Mouse (Mus musculus) forebrain, embryonic 13.5 days (tissue): ENCODE measurements around the gene Mms19. TPM values are rescaled to one million over a fixed set of nuclear protein-coding genes. Genes with fewer than 3 reads are reported as not detected.

Source experiments
- ATAC-seq: fragments of 200-750 bp; cut with Nextera tagmentation; 2 replicates; pipeline ENCODE4 v1.8.0; 2017
- H3K27ac ChIP-seq: fragments of 300-500 bp; sonication (generic); 2 replicates; pipeline ENCODE4 v1.5.1; 2015; ENCODE audit warnings: inconsistent platforms, mild to moderate bottlenecking, moderate library complexity
- H3K27me3 ChIP-seq: fragments of 300-500 bp; sonication (generic); 2 replicates; pipeline ENCODE4 v1.6.1; 2015; ENCODE audit warnings: mild to moderate bottlenecking, inconsistent platforms
- H3K36me3 ChIP-seq: fragments of 300-500 bp; sonication (generic); 2 replicates; pipeline ENCODE4 v1.6.1; 2015; ENCODE audit warnings: mild to moderate bottlenecking, inconsistent platforms; ENCODE audit not compliant: poor library complexity, severe bottlenecking
- H3K4me1 ChIP-seq: fragments of 300-500 bp; sonication (generic); 2 replicates; pipeline ENCODE4 v1.6.1; 2015; ENCODE audit warnings: inconsistent platforms
- H3K4me2 ChIP-seq: fragments of 300-500 bp; sonication (generic); 2 replicates; pipeline ENCODE4 v1.6.1; 2015; ENCODE audit warnings: inconsistent platforms, mild to moderate bottlenecking, moderate library complexity
- H3K4me3 ChIP-seq: fragments of 300-500 bp; sonication (generic); 2 replicates; pipeline ENCODE4 v1.5.1; 2015; ENCODE audit warnings: mild to moderate bottlenecking, inconsistent platforms
- H3K9ac ChIP-seq: fragments of 300-500 bp; sonication (generic); 2 replicates; pipeline ENCODE4 v1.6.1; 2015; ENCODE audit warnings: mild to moderate bottlenecking, inconsistent platforms
- H3K9me3 ChIP-seq: fragments of 300-500 bp; sonication (generic); replicated peaks from 2 replicates; pipeline ENCODE4 v1.6.1; 2016; ENCODE audit warnings: inconsistent platforms
- WGBS: fragments of 180-500 bp; shearing (Covaris S2); methylation state at CpG from one replicate; pipeline ENCODE4 v1.1.7; 2015; 5-methylcytosine and 5-hydroxymethylcytosine counted together
- polyA plus RNA-seq: library from polyadenylated mRNA; unstranded; fragments of >200 nt; fragmentation: Nextera tagmentation; extraction: Ambion mirVana; gene quantifications from 2 replicates; pipeline ENCODE4 v1.2.1, GENCODE M21; 2015

Mms19 gene
- polyA plus RNA-seq: 32.6 and 35.2 TPM in 2 replicates

DNA sequence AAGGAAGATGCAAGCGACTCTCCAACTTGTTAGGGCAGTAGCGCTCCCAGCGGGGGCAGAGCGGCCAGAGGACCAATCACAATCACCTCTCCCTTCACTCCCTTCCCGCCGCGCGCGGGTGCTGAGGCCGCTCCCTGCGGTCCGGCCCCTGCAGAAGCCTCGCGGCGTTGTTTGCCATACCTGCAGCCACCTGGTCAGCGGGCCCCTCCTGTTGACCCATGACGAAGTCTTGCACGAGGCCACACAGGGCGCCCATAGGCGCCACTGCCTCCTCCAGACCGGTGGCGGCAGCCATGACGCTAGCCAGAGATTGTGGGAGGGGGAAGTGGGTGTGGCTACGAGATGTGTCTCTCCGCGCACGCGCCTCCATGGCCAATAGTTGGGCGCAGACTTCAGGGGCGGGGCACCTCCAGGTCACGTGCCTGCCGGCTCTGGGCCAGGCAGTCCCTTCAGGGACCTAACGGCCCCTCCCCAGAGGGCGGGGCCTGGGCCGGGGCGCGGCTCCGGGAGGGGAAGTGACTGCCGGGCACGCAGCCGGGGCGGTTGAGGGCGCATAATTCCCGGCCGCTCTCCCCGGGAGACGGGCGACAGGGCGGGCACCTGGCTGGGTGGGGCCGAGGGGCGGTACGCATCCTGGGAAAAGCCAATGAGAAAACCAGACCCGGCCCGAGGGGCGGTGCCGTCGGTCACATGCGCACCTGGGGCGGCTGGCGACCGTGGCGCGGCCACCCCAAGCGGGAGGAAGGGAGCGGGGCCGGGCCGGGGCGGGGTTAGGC is at the start of gene Mms19:
TSS of gene Mms19 (minus strand) at position 339 of the 776 bp plus-strand sequence.
- Histone ChIP-seq H3K27me3 (peaks cover 16% of the 10 kb centered on the region), H3K4me1 (peaks cover 25% of the 10 kb centered on the region), H3K9me3 (no peaks in the 10 kb centered on the region), H3K9ac (peak within 1 kb of the TSS; percentile 81), H3K27ac (peak within 1 kb of the TSS; percentile 66), H3K36me3 (no peaks in the 10 kb centered on the region), H3K4me3 (peak within 1 kb of the TSS; percentile 80), H3K4me2 (peak within 1 kb of the TSS; percentile 100)
- ATAC-seq: peak; percentile 96
- under 1% methylated on average over 53 of the region's 68 CpGs for WGBS

DNA sequence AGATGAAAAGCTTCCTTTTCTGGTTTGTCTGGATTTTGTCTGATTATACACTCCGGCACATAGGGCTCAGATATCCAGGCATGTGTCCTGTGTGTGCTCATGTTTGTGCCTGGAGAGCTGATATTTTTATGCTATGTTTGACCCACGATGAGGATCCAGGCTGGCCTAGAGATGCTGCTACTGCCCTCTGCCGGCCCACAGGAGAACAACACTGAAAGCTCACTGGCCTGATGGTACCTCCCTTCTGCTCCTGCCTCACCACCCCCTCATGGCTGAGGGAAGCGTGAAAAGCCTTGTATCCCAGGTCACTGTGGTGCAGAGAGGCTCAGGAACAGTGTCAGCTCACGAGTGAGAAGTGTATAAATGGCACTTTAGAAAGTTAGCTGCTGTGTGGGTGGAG is 45.2 kb upstream of the Mms19 start:
- no peak overlapping the region for H3K9ac ChIP-seq
- peak; percentile 71 for ATAC-seq
- no peak overlapping the region for H3K4me3 ChIP-seq
- WGBS: 8% methylated on average over 5 of the region's 5 CpGs
- no peaks in the 10 kb centered on the region for H3K4me1 ChIP-seq
- H3K36me3 ChIP-seq: no peaks in the 10 kb centered on the region
- H3K9me3 ChIP-seq: no peaks in the 10 kb centered on the region
- H3K4me2 ChIP-seq: no peak overlapping the region
- no peak overlapping the region for H3K27ac ChIP-seq
- H3K27me3 ChIP-seq: no peaks in the 10 kb centered on the region

DNA sequence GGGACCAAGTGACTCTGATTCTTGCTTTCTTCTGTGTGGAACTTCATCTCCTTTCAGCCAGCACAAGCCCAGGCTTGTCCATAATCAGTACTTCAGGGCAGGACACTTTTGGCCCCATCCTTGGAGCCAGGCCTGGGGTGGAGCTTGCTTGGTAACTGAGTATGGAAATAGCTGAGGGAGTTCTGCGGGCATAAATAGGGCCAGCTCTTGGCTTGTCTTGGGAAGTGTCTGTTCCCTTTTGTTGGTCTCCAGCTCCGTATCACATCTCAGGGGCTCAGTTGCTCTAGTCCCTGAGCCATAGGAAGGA is 41.5 kb upstream of the Mms19 start:
- Histone ChIP-seq H3K4me2 (no peak overlapping the region), H3K27me3 (no peaks in the 10 kb centered on the region), H3K9me3 (no peaks in the 10 kb centered on the region), H3K27ac (no peak overlapping the region), H3K4me3 (no peak overlapping the region), H3K9ac (no peak overlapping the region), H3K36me3 (no peaks in the 10 kb centered on the region), H3K4me1 (no peaks in the 10 kb centered on the region)
- WGBS: 84% methylated on average over 2 of the region's 2 CpGs
- no peak for ATAC-seq

DNA sequence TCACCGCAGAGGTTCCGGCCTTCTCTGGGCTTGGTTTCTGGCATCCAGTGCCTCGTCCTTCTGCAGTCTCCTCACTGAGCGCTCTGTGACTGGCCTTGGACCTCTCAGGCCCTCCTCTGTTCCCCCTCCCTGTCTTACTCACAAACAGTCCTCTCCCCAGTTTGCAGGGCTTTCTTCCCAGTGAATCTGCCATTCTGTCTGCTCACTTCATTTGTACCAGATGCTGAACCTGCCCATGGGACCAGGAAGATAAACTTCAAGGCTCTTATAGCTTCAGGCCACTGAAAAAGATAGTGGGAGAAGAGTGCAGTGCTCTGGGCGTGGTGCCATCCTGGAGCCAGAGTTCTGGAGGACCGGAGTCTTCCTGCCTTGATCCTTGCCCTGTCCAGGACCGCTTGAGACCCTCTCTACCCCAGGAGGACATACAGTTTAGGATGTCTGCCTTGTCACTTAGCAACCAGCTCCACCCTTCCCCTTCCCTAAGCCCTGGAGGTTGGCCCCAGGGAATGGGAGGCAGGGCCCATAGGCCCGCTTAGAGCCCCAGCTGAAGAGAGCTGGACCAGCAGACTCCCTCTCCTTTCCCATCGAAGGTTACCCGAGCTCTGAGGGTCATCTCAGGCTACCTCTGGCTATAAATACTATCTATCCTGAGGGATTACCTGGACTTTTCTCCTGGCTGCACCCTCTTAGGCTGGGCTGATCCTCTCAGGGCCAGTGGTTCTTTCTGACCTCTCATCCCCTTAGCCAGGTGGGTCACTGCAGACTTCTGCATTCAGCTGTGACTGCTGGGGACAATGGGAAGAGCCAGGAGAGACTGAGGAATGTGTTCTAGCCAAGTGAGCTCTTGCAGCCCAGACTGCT is 41.0 kb upstream of the Mms19 start:
- Histone ChIP-seq H3K27me3 (no peaks in the 10 kb centered on the region), H3K4me3 (no peak overlapping the region), H3K4me2 (no peak overlapping the region), H3K4me1 (no peaks in the 10 kb centered on the region), H3K9ac (no peak overlapping the region), H3K9me3 (no peaks in the 10 kb centered on the region), H3K36me3 (no peaks in the 10 kb centered on the region), H3K27ac (no peak overlapping the region)
- WGBS: 73% methylated on average over 10 of the region's 10 CpGs
- ATAC-seq: no peak

DNA sequence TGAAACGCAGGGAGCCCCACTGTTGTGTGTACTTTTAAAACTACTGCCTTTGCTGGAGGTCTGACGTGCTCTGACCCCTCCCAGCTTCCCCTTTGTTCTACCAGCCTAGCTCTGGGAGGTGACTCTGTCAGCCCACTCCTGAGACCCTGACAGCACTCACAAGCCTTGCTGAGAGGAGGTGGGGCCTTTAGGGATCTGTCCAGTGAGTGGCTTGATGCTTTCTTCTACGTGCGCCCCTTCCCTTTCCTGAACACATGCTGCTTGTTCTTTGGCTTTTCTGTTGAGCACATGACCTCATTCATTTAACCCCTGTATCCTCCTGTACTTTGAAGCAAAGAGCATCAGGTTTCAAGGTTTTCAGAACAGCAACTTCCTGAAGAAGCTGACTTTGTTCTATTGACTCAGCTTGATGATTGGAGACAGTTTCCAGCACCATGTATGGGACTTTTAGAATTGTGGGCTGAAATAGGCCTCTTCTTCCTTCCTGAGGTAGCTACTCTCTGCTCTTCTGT is 38.1 kb upstream of the Mms19 start:
- Histone ChIP-seq H3K9me3 (no peaks in the 10 kb centered on the region), H3K9ac (no peak overlapping the region), H3K27me3 (no peaks in the 10 kb centered on the region), H3K4me2 (no peak overlapping the region), H3K27ac (no peak overlapping the region), H3K36me3 (no peaks in the 10 kb centered on the region), H3K4me3 (no peak overlapping the region), H3K4me1 (no peaks in the 10 kb centered on the region)
- no peak for ATAC-seq
- WGBS: 46% methylated on average over 4 of the region's 4 CpGs

DNA sequence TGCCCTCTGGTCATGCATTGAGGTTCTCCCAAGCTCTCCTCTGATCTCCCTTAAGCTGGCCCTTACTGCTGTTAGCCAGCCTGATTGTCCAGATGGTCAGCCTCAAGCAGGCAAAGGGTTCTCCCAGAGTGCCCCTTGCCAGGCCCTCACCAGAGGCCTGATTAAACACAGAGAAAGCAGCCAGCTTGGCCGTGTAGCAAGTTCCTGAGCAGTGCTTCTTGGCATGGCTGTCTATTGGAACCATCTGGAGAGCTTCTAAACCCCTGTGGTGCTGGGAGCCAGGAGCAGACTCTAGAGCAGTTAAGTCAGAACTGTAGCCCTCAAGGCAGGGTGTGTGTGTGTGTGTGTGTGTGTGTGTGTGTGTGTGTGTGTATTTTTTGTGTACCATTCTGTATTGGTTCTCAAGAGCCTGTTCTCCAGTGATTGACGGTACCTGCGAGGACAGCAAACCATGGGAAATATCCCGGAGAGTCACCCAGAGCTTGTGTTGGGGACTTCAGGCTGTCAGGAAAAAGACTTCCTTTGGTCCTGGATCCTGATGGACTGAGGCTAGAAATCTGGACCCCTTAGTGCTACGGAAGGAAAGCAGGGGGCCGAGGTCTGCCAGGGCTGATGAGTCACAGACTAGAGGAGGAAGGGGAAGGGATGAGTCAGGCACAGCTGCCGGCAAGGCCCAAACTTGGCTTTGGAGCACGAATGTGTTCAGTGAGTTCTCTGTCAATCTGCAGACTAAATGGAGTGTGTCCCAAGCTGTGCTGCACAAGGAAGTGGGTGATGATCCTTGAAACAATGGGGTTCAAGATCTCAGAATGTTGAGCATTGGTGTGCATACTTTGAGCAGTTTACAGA is 36.7 kb upstream of the Mms19 start:
- no peaks in the 10 kb centered on the region for H3K4me1 ChIP-seq
- no peak for ATAC-seq
- H3K36me3 ChIP-seq: no peaks in the 10 kb centered on the region
- H3K9me3 ChIP-seq: no peaks in the 10 kb centered on the region
- no peak overlapping the region for H3K4me3 ChIP-seq
- H3K27me3 ChIP-seq: no peaks in the 10 kb centered on the region
- no peak overlapping the region for H3K9ac ChIP-seq
- WGBS: 86% methylated on average over 8 of the region's 8 CpGs
- H3K27ac ChIP-seq: no peak overlapping the region
- H3K4me2 ChIP-seq: no peak overlapping the region

DNA sequence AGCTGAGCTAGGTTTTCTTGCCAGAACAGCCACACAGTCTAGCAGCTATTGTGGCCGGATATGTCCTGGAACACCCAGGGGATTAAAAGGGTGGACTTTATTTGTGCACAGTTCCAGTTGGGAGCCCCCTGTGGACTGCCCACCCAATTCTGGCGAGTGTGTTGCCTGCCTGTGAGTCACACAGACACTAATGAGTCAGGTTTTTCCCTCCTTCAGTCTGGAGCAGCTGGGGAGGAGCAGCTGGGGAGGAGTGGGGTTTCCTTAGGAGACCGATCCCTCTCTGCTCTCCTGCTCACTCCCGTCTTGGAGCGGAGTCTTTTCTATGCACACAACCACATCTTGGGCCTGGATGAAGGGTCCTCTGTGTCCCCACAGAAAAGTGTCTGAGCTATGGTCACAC is 35.9 kb upstream of the Mms19 start:
- Histone ChIP-seq H3K9ac (no peak overlapping the region), H3K36me3 (no peaks in the 10 kb centered on the region), H3K4me1 (no peaks in the 10 kb centered on the region), H3K27ac (no peak overlapping the region; the same call in 1 of the 2 replicates), H3K4me3 (no peak overlapping the region), H3K4me2 (no peak overlapping the region), H3K27me3 (no peaks in the 10 kb centered on the region), H3K9me3 (no peaks in the 10 kb centered on the region)
- WGBS: 48% methylated on average over 5 of the region's 5 CpGs
- ATAC-seq: no peak

DNA sequence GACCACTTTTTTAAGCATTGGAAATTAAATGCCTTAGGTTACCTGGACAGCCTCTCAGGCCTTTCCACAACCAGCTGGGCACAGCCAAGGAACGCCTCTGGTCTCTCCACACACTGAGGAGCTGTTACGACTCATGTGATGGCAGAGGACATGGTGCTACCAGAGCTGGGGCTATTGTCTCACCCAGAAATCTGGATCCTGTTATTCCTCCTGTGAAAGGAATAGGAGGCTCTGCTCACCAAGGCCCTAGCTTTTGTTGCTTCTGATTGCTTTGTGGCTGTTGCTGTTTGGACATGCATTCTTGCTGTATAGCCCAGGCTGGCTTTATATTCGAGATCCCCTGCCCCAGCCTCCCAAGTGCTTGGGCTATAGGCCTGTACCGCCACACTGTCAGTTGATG is 35.3 kb upstream of the Mms19 start:
- no peaks in the 10 kb centered on the region for H3K36me3 ChIP-seq
- no peak for ATAC-seq
- no peak overlapping the region for H3K4me3 ChIP-seq
- H3K4me1 ChIP-seq: no peaks in the 10 kb centered on the region
- H3K4me2 ChIP-seq: no peak overlapping the region
- H3K27me3 ChIP-seq: no peaks in the 10 kb centered on the region
- no peak overlapping the region for H3K27ac ChIP-seq
- H3K9ac ChIP-seq: no peak overlapping the region
- no peaks in the 10 kb centered on the region for H3K9me3 ChIP-seq
- WGBS: 66% methylated on average over 4 of the region's 4 CpGs

DNA sequence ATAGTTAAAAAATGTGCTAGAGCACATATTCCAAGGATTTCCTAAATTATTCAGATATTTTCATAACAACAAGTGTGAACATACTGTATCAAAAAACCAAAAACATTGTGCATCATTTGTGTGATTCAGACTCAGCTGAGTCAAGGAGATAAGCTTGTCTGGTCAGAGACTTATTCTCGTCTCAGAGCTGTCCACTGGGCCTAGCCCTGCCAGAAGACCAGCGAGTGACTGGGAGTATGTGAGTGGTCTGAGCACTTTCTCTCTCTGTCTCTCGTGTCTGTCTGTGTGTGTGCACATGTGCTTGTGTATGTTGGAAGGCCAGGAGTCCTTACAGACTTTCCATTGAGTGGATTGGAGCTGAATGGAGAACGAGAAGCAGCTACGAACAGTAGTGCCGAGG is 34.0 kb upstream of the Mms19 start:
- no peak overlapping the region for H3K4me2 ChIP-seq
- no peaks in the 10 kb centered on the region for H3K36me3 ChIP-seq
- no peak overlapping the region for H3K9ac ChIP-seq
- no peak for ATAC-seq
- H3K27me3 ChIP-seq: no peaks in the 10 kb centered on the region
- no peak overlapping the region for H3K4me3 ChIP-seq
- H3K9me3 ChIP-seq: no peaks in the 10 kb centered on the region
- H3K4me1 ChIP-seq: no peaks in the 10 kb centered on the region
- no peak overlapping the region for H3K27ac ChIP-seq
- 81% methylated on average over 6 of the region's 6 CpGs for WGBS

DNA sequence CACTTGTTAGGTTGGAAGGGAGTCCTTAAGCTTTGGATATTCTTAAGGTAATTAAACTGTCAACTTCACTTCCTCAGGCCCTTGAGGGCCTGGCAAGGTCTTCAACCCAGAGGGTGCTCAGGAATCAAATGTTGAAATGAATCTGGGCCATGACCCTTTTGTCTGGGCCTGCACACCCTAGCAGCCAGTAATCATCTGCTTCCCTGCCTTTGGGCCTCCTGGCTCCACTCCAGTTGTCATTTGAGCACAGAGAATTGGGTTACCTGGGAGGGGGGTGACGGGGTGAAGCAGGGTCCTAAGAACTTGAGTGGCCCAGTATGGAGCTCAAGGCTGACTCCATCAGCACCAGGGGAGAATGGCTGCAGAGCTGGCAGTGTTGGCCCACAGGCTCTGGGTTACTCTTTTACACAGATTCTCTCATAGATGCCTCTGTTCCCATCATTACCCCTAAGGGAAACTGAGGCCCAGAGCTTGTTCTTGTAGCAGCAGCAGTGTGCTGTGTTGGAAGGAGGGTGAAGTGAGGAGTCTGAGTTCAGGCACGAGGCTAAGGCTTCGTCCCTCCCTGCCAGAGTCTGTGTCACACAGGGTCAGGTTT is 33.4 kb upstream of the Mms19 start:
- Histone ChIP-seq H3K36me3 (no peaks in the 10 kb centered on the region), H3K4me2 (no peak overlapping the region), H3K27me3 (no peaks in the 10 kb centered on the region), H3K27ac (no peak overlapping the region), H3K9ac (no peak overlapping the region), H3K4me3 (no peak overlapping the region), H3K4me1 (no peaks in the 10 kb centered on the region), H3K9me3 (no peaks in the 10 kb centered on the region)
- ATAC-seq: no peak
- WGBS: 84% methylated on average over 3 of the region's 3 CpGs

DNA sequence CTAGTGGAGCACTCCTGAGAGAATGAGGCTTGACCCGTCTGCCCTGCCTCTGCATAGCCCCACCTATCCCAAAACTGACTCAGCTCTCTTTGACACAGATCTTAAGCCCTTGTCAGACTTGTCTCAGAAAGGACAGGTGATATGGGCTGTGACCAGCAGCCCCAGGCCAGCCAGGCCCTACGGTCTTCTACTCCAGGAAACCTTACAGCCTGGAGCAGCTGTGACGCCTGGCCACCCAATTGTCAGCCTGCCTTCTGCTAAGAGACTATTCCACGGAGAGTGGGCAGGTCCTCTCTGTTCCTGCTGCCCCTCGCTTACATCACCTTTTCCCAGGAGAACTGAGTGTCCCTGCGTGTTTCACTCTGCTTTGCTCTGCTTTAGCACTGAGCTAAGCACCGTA is 30.2 kb upstream of the Mms19 start:
- Histone ChIP-seq H3K4me3 (no peak overlapping the region), H3K36me3 (no peaks in the 10 kb centered on the region), H3K27me3 (no peaks in the 10 kb centered on the region), H3K27ac (no peak overlapping the region), H3K9me3 (no peaks in the 10 kb centered on the region), H3K4me1 (no peaks in the 10 kb centered on the region), H3K9ac (no peak overlapping the region), H3K4me2 (no peak overlapping the region)
- 81% methylated on average over 7 of the region's 7 CpGs for WGBS
- ATAC-seq: no peak
